Mouse (Mus musculus): Measurements from ENCODE around the gene Steap4.
"Not testable (repeated sequence)": the region's sequence is repeated elsewhere in the genome, so short reads cannot be mapped to it uniquely, and the experiment has no call there.

DNA sequence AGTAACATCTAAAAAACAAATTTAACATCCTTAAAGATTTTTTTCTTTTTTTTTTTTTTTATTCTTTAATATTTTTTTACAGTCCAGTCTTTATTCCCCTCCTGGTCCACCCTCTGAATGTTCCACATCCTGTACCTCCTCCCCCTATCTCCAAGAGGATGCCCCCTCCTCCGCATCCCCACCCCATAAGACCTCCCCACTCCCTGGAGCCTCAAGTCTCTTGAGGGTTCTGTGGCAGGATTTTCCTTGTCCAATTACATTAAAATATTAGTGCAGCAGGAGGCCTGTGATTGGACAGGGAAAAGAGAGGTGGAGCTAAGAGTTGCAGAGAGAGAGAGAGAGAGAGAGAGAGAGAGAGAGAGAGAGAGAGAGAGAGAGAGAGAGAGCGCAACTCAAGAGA lies 31.4 kb downstream of the Steap4 start:
- TF ChIP-seq CTCF (IDR thresholded peaks at IDR 0.05; ENCODE audit: low read depth, low read length); GATA1 (IDR thresholded peaks at IDR 0.05; ENCODE audit: borderline replicate concordance, low read length); POLR2AphosphoS5 (IDR thresholded peaks at IDR 0.05; ENCODE audit: insufficient replicate concordance, low read depth, low read length); TAL1 (conservative IDR thresholded peaks at IDR 0.05; ENCODE audit: low read depth, low read length); GATA2 (IDR thresholded peaks at IDR 0.05; ENCODE audit: borderline replicate concordance, low read depth, low read length): not testable (repeated sequence)
